Mouse (Mus musculus) bone marrow, adult 2 months (tissue): Measurements from ENCODE around the gene Igsf11.

ENCODE experiments used
- CTCF ChIP-seq: fragments of 200-500 bp; IDR thresholded peaks from 2 replicates; pipeline ENCODE4 v1.5.1; 2011; ENCODE audit warnings: low read length, control low read depth; ENCODE audit not compliant: control insufficient read depth, insufficient read depth
- POLR2A ChIP-seq: fragments of 200-500 bp; IDR thresholded peaks from 2 replicates; pipeline ENCODE4 v1.6.1; 2011; ENCODE audit warnings: low read depth, mild to moderate bottlenecking, control low read depth, low read length, borderline replicate concordance; ENCODE audit not compliant: control insufficient read depth

DNA sequence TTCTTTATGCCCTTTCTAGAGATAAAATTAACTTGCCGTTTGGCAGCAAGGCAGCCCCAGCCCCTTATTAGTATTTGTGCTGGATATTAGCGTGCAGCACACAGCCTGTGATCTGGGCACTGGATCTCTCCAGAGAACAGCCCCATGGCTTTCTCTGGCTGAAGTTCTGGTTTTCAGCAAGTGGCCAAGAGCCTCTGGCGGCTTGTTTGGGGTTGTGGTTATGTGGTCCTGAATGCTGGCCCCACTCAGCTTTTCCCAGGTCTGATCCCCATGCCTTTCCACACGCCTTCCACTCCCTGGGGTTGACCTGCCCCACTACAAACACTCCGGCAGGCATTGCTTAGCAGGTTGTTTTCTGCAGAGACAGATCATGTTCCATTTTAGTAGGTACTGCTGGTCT lies 24.4 kb downstream of the Igsf11 start:
- TF ChIP-seq CTCF: no peak
- TF ChIP-seq POLR2A: no peak
